ENCODE assay signal across 12 mouse cellular contexts in the genomic region with DNA sequence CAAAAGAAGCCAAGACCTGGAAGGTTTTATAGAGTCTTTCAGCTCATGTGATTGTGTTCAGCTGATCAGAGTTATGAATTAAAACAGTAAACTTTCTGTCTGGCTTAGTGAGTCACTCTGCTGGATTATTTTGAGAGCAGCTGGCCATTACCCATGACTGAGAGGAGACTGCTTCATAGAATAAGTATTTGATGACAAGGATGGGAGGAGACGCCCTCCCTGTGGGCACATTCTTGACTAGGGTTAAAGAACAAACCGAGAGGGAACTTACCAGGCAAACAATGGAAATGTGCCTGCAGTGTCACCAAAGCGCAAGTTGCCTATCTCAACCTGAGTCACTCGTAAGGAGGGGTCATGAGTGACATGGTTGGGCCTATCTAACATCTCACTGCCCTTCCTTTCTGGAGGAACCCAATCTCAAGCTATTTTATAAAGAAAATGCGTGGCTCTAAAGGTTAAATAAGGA.
DNase-seq lines count a peak whose midpoint lies in the region; ATAC-seq and TF ChIP-seq lines count a peak whose summit lies in the region.
"Had no signal": no experiment of that assay in that cellular context is flagged by ENCODE, and none has a peak within 500 bp of the region (broad histone marks: within the 10 kb centered on the region; RNA-seq: fewer than 3 reads in every experiment).

No protein-coding gene starts in this region.

- H3K4me1 ChIP-seq in lung, postnatal 0 days (ENCODE audit: insufficient read depth, low read depth, low read length) = peaks cover 9% of the 10 kb centered on the region; the same call in 1 of the 2 replicates
- peaks cover 14% of the 10 kb centered on the region; the same call in 1 of the 2 replicates for H3K4me1 ChIP-seq in brown adipose tissue, adult 24 weeks (ENCODE audit: control insufficient read depth, insufficient read depth, insufficient read length, low read length)
- peaks cover 34% of the 10 kb centered on the region for H3K4me1 ChIP-seq in stomach, embryonic 16.5 days (ENCODE audit: control insufficient read depth, insufficient read depth, low read length)
- H3K4me1 ChIP-seq in hindbrain, embryonic 13.5 days (replicated peaks) = 0 out of 2 replicates have a peak, but pooled peaks cover 3% of the 10 kb centered on the region

- TF ChIP-seq EP300 in lung, postnatal 0 days (IDR thresholded peaks at IDR 0.05) = peak; percentile 64

- no peak for TF ChIP-seq CTCF in lung, postnatal 0 days (IDR thresholded peaks at IDR 0.05)

- no peak overlapping the region for H3K4me3 ChIP-seq in lung, postnatal 0 days (ENCODE audit: low read depth, low read length)
- no peak overlapping the region for H3K4me3 ChIP-seq in brown adipose tissue, adult 24 weeks (ENCODE audit: insufficient read depth, low read depth, low read length)
- no peak overlapping the region for H3K4me3 ChIP-seq in stomach, embryonic 16.5 days (replicated peaks; ENCODE audit: low read length)
- H3K4me3 ChIP-seq in hindbrain, embryonic 13.5 days = no peak overlapping the region
- H3K4me3 ChIP-seq: embryonic facial prominence, embryonic 15.5 days had no signal

- no peaks in the 10 kb centered on the region for H3K27me3 ChIP-seq in lung, postnatal 0 days (replicated peaks; ENCODE audit: insufficient read depth, low read length)
- H3K27me3 ChIP-seq in stomach, embryonic 16.5 days (ENCODE audit: control insufficient read depth, insufficient read depth, low read length) = no peaks in the 10 kb centered on the region
- H3K27me3 ChIP-seq in hindbrain, embryonic 13.5 days = no peaks in the 10 kb centered on the region
- H3K27me3 ChIP-seq: embryonic facial prominence, embryonic 15.5 days had no signal

- WGBS in lung, postnatal 0 days = 57% methylated on average over 5 of the region's 5 CpGs
- WGBS in stomach, embryonic 16.5 days = 61% methylated on average over 5 of the region's 5 CpGs
- WGBS in hindbrain, embryonic 13.5 days = 78% methylated on average over 5 of the region's 5 CpGs

- H3K36me3 ChIP-seq in lung, postnatal 0 days (ENCODE audit: insufficient read depth, low read length) = no peaks in the 10 kb centered on the region
- H3K36me3 ChIP-seq in stomach, embryonic 16.5 days (ENCODE audit: control insufficient read depth, insufficient read depth, low read length) = no peaks in the 10 kb centered on the region
- no peaks in the 10 kb centered on the region for H3K36me3 ChIP-seq in hindbrain, embryonic 13.5 days
- H3K36me3 ChIP-seq: embryonic facial prominence, embryonic 15.5 days had no signal

- H3K27ac ChIP-seq in lung, postnatal 0 days (ENCODE audit: low read length) = no peak overlapping the region
- H3K27ac ChIP-seq in brown adipose tissue, adult 24 weeks (replicated peaks; ENCODE audit: low read depth, low read length) = peak overlapping the region; percentile 57
- H3K27ac ChIP-seq in stomach, embryonic 16.5 days (ENCODE audit: low read length) = peak overlapping the region; percentile 50
- no peak overlapping the region for H3K27ac ChIP-seq in hindbrain, embryonic 13.5 days
- H3K27ac ChIP-seq: embryonic facial prominence, embryonic 15.5 days had no signal

- DNase-seq in lung, postnatal 0 days (ENCODE audit: low spot score) = peak; percentile 29
- no peak for DNase-seq in lung, adult 18-20 months
- DNase-seq in kidney, adult 18-20 months = peak; percentile 35
- no peak for DNase-seq in spleen, postnatal 14 days (ENCODE audit: low spot score in 2 of 2)
- DNase-seq: cerebellum, adult 9-11 months; liver, postnatal 0 days; right cerebral cortex, adult 18-20 months had no signal

- H3K9ac ChIP-seq in lung, postnatal 0 days (replicated peaks; ENCODE audit: low read depth) = no peak overlapping the region
- H3K9ac ChIP-seq in stomach, embryonic 16.5 days (ENCODE audit: low read length) = no peak overlapping the region
- no peak overlapping the region for H3K9ac ChIP-seq in hindbrain, embryonic 13.5 days
- H3K9ac ChIP-seq: embryonic facial prominence, embryonic 15.5 days; liver, postnatal 0 days had no signal

- peak; percentile 50 for ATAC-seq in lung, postnatal 0 days
- ATAC-seq in stomach, embryonic 16.5 days (ENCODE audit: insufficient read depth, low FRiP score) = 0 out of 2 replicates have a peak, but pooled peaks have one; percentile 42
- ATAC-seq in hindbrain, embryonic 13.5 days (ENCODE audit: low FRiP score) = no peak
- ATAC-seq: hindbrain, embryonic 16.5 days; liver, postnatal 0 days had no signal

- H3K9me3 ChIP-seq in lung, postnatal 0 days (ENCODE audit: low read length) = no peaks in the 10 kb centered on the region
- H3K9me3 ChIP-seq in stomach, embryonic 16.5 days (replicated peaks; ENCODE audit: control insufficient read depth, low read length) = no peaks in the 10 kb centered on the region
- no peaks in the 10 kb centered on the region for H3K9me3 ChIP-seq in hindbrain, embryonic 13.5 days
- H3K9me3 ChIP-seq: embryonic facial prominence, embryonic 15.5 days had no signal

- H3K4me2 ChIP-seq in lung, postnatal 0 days (replicated peaks; ENCODE audit: low read depth, low read length) = no peak overlapping the region
- H3K4me2 ChIP-seq in stomach, embryonic 16.5 days (ENCODE audit: low read depth, low read length) = no peak overlapping the region
- no peak overlapping the region for H3K4me2 ChIP-seq in hindbrain, embryonic 13.5 days
- H3K4me2 ChIP-seq: embryonic facial prominence, embryonic 15.5 days had no signal

Comparison
In these comparisons a context has a peak if more than half of its experiments do, and no peak if none do; other contexts are left out.
1. DNase-seq: peak in lung, postnatal 0 days (single experiment) and kidney, adult 18-20 months (single experiment); none in lung, adult 18-20 months (0 of 2) and spleen, postnatal 14 days (0 of 2).
2. H3K27ac ChIP-seq: peak in brown adipose tissue, adult 24 weeks (single experiment) and stomach, embryonic 16.5 days (single experiment); none in lung, postnatal 0 days (single experiment) and hindbrain, embryonic 13.5 days (single experiment).